Mouse (Mus musculus) midbrain, embryonic 15.5 days (tissue): Measurements from ENCODE around the gene Wdr25. TPM values are rescaled to one million over a fixed set of nuclear protein-coding genes. Genes with fewer than 3 reads are reported as not detected.

Experiments used
- ATAC-seq: fragments of 200-750 bp; cut with Nextera tagmentation; replicated peaks from 2 replicates; pipeline ENCODE4 v1.8.0; 2017; ENCODE audit warnings: moderate TSS enrichment
- H3K27ac ChIP-seq: fragments of 300-500 bp; sonication (generic); 2 replicates; pipeline ENCODE4 v1.5.1; 2015; ENCODE audit warnings: mild to moderate bottlenecking, inconsistent platforms
- H3K27me3 ChIP-seq: fragments of 300-500 bp; sonication (generic); replicated peaks from 2 replicates; pipeline ENCODE4 v1.6.1; 2015; ENCODE audit warnings: inconsistent platforms
- H3K36me3 ChIP-seq: fragments of 300-500 bp; sonication (generic); replicated peaks from 2 replicates; pipeline ENCODE4 v1.6.1; 2015; ENCODE audit warnings: inconsistent platforms
- H3K4me1 ChIP-seq: fragments of 300-500 bp; sonication (generic); 2 replicates; pipeline ENCODE4 v1.6.1; 2015; ENCODE audit warnings: inconsistent platforms
- H3K4me2 ChIP-seq: fragments of 300-500 bp; sonication (generic); 2 replicates; pipeline ENCODE4 v1.6.1; 2015; ENCODE audit warnings: inconsistent platforms, mild to moderate bottlenecking, moderate library complexity
- H3K4me3 ChIP-seq: fragments of 300-500 bp; sonication (generic); 2 replicates; pipeline ENCODE4 v1.5.1; 2015; ENCODE audit warnings: mild to moderate bottlenecking, inconsistent platforms
- H3K9ac ChIP-seq: fragments of 300-500 bp; sonication (generic); 2 replicates; pipeline ENCODE4 v1.6.1; 2015; ENCODE audit warnings: mild to moderate bottlenecking, inconsistent platforms
- H3K9me3 ChIP-seq: fragments of 300-500 bp; sonication (generic); 2 replicates; pipeline ENCODE4 v1.6.1; 2016; ENCODE audit warnings: inconsistent platforms
- WGBS: fragments of 180-500 bp; shearing (Covaris S2); methylation state at CpG from one replicate; pipeline ENCODE4 v1.1.7; 2015; ENCODE audit warnings: mixed read lengths; 5-methylcytosine and 5-hydroxymethylcytosine counted together
- polyA plus RNA-seq: library from polyadenylated mRNA; unstranded; fragments of >200 nt; fragmentation: Nextera tagmentation; extraction: Ambion mirVana; gene quantifications from 2 replicates; pipeline ENCODE4 v1.2.1, GENCODE M21; 2015

The Wdr25 gene
- polyA plus RNA-seq, 1 experiment from 2014 or later = 5.2 TPM

DNA sequence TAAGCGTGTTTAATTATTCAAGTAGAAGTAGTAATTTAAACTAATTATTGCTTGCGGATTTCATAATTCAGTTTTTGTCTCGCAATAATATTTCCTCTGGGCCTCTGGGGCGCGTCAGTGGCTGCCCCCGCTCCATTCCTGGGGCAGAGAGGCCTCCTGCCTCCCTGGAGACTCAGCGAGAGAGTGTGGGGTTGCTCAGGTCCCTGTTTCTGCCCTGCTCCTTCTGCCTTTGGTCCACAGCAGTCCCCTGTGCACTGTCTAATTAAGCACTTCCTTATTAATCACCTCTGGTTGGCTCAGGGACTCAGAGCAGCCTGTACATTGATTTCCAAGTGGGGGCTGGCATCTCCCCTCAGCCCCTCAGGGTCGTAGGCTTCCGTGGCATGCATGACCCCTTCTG, 24.1 kb downstream of the Wdr25 start:
- WGBS = 28% methylated on average over 9 of the region's 9 CpGs
- Histone ChIP-seq H3K27me3 (no peaks in the 10 kb centered on the region), H3K27ac (no peak overlapping the region), H3K4me3 (no peak overlapping the region), H3K36me3 (no peaks in the 10 kb centered on the region), H3K4me2 (no peak overlapping the region), H3K9ac (no peak overlapping the region), H3K9me3 (no peaks in the 10 kb centered on the region), H3K4me1 (peaks cover 59% of the 10 kb centered on the region)
- no peak; the same call in 1 of the 2 replicates for ATAC-seq

DNA sequence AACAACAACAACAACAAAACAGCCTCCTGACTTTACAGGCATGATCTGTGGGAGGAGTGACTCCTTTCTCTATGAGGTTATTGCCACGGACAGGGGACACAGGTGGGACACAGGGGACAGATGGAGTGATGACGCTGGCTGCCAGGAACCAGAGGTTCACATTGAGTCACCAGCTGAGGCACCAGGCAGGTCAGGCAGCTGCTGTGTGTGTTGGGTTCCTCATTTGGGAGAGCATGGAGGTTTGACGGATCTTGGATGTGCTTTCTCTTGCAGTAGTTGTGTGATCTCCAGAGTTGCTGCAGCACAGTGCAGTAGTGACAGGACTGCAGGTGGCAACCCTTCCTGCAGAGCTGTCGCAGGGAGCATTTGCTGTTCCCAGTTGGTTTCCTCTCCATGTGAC, 25.3 kb downstream of the Wdr25 start:
- Histone ChIP-seq H3K27ac (no peak overlapping the region), H3K4me1 (peaks cover 51% of the 10 kb centered on the region)
- WGBS = 62% methylated on average over 4 of the region's 4 CpGs

DNA sequence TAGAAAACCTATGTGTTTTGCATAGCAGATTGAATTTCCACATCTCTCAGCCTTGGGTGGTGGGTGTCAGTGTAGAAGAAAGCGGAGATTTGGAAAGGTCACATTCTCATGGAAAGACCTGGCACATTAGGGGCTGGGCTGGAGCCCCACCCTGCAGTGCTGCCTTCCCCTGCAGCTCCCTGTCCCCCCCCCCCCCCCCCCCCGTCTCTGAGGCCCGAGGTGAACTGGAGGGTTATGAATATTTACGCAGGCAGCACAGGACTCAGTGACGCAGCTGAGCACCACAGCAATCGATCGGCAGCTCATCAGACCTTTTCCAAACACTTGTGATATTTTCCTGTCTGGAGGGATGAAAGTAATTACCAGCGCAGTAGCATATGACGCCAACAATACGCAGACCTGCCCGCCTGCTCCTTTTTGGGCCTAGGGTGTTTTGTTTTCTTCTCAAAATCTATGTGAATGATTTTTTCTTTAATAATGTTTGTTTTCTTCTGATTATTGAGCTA, 33.2 kb downstream of the Wdr25 start:
- ATAC-seq = no peak
- 42% methylated on average over 9 of the region's 11 CpGs for WGBS
- Histone ChIP-seq H3K9me3 (no peaks in the 10 kb centered on the region), H3K36me3 (no peaks in the 10 kb centered on the region), H3K27ac (no peak overlapping the region), H3K27me3 (no peaks in the 10 kb centered on the region), H3K9ac (no peak overlapping the region), H3K4me3 (no peak overlapping the region), H3K4me1 (peaks cover 21% of the 10 kb centered on the region), H3K4me2 (no peak overlapping the region)

More for the DNA sequence above, 25.3 kb downstream of the Wdr25 start:
- ATAC-seq = no peak
- Histone ChIP-seq H3K9me3 (no peaks in the 10 kb centered on the region), H3K36me3 (no peaks in the 10 kb centered on the region), H3K9ac (no peak overlapping the region), H3K27me3 (no peaks in the 10 kb centered on the region), H3K4me2 (no peak overlapping the region), H3K4me3 (no peak overlapping the region)

DNA sequence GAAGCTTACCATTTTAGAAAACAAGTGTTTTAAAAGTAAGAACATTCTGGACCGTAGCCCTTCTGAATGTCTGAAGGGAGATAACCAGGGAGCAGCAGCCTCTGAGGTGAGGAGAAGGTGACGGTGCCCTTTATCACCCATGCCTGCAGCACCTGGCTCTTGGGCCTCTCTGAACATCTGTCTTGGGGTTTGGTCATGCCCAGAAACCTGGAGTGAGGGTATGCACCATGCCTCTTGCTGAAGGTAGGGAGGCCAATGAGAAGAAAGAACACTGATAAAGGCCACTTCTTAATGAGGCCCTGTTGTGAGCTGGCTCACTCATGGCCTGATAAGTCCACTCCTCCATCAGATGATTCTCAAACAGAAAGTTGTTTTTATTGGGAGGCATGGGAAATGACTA, 34.8 kb downstream of the Wdr25 start:
- H3K4me1 ChIP-seq = peaks cover 21% of the 10 kb centered on the region
- no peaks in the 10 kb centered on the region for H3K9me3 ChIP-seq
- no peaks in the 10 kb centered on the region for H3K27me3 ChIP-seq
- no peak overlapping the region for H3K4me2 ChIP-seq
- H3K36me3 ChIP-seq = no peaks in the 10 kb centered on the region
- no peak overlapping the region for H3K9ac ChIP-seq
- WGBS = 85% methylated on average over 2 of the region's 2 CpGs
- H3K27ac ChIP-seq = no peak overlapping the region
- H3K4me3 ChIP-seq = no peak overlapping the region
- ATAC-seq = no peak

DNA sequence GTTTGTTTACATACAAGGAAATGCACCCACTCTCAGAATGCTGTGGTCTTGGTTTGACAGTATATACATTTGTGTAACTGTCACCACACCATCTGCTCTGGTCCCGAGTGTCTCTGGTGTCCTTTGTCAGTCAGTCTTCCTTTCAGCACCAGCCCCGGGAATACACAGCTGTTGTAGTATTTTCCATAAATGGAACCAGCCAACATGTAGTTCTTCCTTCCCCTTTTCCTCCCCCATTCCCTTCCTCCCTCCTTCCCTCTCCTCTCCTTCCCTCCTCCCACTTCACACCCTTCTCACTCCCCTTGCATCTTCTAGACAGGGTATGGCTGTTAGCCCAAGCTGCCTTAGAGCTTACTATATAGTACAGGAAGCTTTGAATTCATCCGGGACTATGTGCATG, 36.0 kb downstream of the Wdr25 start:
- peaks cover 21% of the 10 kb centered on the region for H3K4me1 ChIP-seq
- H3K4me2 ChIP-seq = no peak overlapping the region
- no peaks in the 10 kb centered on the region for H3K27me3 ChIP-seq
- no peak overlapping the region for H3K4me3 ChIP-seq
- H3K36me3 ChIP-seq = no peaks in the 10 kb centered on the region
- H3K9me3 ChIP-seq = no peaks in the 10 kb centered on the region
- ATAC-seq = no peak
- WGBS = 70% methylated on average over 3 of the region's 3 CpGs
- H3K9ac ChIP-seq = no peak overlapping the region
- H3K27ac ChIP-seq = no peak overlapping the region

DNA sequence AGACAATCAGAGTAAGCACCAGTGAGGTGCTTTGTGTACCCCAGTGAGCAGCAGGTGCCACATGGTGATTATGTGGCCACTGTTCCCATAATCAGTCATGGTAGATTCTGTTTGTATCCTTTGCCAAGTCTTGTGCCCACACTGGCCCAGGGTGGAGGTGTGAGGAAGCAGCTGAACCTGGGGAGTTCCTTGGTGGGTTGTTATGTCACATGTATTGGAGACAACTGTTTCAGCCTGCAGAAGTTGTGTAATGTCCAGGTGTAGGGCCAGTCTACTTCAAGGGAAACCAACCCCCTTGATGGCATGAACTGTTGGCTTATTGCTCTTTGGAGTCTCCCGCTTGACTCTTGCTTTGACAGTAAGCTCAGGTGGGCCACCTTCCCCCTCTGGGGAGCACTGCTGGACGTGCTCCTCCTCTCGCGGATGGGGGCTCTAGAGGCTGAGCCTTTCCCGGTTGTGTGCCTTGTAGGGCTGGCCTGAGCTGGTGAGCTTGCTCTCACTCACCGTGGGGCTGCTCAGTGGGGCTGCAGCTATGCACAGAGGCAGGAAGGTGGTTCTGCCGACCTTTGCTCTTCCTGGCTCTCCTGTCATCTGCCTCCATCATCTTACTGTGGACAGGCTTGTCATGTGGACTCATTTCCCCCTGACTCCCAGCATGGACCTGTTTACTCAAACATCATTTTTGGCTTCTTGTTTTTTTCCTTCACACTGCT, 38.1 kb downstream of the Wdr25 start:
- Histone ChIP-seq H3K36me3 (no peaks in the 10 kb centered on the region), H3K4me3 (no peak overlapping the region), H3K9me3 (no peaks in the 10 kb centered on the region), H3K4me1 (peaks cover 17% of the 10 kb centered on the region), H3K9ac (no peak overlapping the region), H3K27me3 (no peaks in the 10 kb centered on the region), H3K27ac (no peak overlapping the region), H3K4me2 (no peak overlapping the region)
- no peak for ATAC-seq
- 60% methylated on average over 7 of the region's 7 CpGs for WGBS

DNA sequence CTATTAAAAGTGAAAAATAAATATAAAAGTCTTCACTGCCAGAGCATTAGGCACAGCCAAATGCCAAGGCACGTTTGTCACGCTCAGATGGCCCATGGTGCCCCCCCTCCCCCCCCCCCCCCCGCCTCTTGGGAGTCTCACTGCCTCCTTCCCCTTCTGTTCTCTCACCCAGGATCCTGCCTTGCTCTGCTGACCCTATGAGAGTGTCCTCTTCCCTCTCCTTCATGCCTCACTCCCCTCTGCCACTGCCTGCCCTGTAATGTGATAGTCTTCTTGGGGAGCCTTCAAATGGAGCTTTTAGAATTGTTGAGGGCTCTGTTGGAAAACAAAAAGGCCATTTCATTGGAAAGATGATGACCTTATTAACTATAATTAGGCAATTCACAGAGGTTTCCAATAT, 38.7 kb downstream of the Wdr25 start:
- H3K36me3 ChIP-seq = no peaks in the 10 kb centered on the region
- WGBS = 19% methylated on average over 3 of the region's 3 CpGs
- ATAC-seq = no peak
- H3K4me3 ChIP-seq = no peak overlapping the region
- no peaks in the 10 kb centered on the region for H3K27me3 ChIP-seq
- no peak overlapping the region for H3K27ac ChIP-seq
- no peak overlapping the region for H3K9ac ChIP-seq
- no peaks in the 10 kb centered on the region for H3K9me3 ChIP-seq
- no peak overlapping the region for H3K4me2 ChIP-seq
- peaks cover 12% of the 10 kb centered on the region for H3K4me1 ChIP-seq

DNA sequence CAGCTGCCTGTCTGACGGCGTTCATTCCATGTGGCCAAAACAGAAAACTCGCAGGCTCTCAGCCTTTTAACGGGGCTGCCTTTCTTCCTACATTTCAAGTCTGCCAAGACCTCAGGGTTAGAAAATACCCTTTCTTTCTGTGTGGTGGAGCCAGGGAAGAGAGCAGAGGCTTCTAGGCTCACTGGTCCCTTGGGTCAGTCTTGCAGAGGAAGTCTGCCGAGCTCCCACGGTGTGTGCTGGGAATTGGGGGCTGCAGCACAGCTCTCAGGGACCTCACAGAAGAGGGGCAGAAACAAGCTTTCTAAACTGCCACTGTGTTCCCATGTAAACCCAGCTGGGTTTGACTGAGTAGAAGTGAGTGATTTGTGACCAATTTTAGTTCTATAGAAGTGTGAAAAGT, 40.8 kb downstream of the Wdr25 start:
- no peak for ATAC-seq
- WGBS = 68% methylated on average over 6 of the region's 6 CpGs

DNA sequence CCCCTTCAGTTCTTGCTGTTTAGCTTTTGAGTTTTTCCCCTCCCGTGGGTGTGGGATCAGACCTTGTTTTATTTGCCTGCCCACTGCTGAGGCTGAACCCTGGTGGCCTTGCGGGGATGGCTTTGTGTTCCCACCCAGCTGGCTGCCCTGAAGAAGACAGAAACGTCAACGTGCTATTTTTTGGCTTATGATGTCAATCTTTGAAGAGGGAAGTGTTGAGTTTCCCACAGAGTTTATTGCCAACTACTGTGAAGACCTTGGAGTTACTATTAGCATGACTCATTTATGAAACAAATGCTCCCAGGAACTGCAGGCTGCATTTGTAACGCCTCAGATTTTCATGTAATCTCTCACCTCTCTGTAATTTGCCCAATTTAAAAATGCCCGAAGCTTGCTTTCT, 43.4 kb downstream of the Wdr25 start:
- Histone ChIP-seq H3K36me3 (no peaks in the 10 kb centered on the region), H3K4me2 (no peak overlapping the region), H3K27ac (no peak overlapping the region), H3K9ac (no peak overlapping the region), H3K4me1 (peaks cover 7% of the 10 kb centered on the region), H3K27me3 (no peaks in the 10 kb centered on the region), H3K9me3 (no peaks in the 10 kb centered on the region), H3K4me3 (no peak overlapping the region)
- ATAC-seq = no peak
- 58% methylated on average over 6 of the region's 6 CpGs for WGBS

More for the DNA sequence above, 40.8 kb downstream of the Wdr25 start:
- no peak overlapping the region for H3K4me3 ChIP-seq
- no peaks in the 10 kb centered on the region for H3K36me3 ChIP-seq
- no peak overlapping the region for H3K27ac ChIP-seq
- H3K4me1 ChIP-seq = peaks cover 2% of the 10 kb centered on the region
- H3K27me3 ChIP-seq = no peaks in the 10 kb centered on the region
- no peaks in the 10 kb centered on the region for H3K9me3 ChIP-seq
- no peak overlapping the region for H3K4me2 ChIP-seq
- no peak overlapping the region for H3K9ac ChIP-seq

DNA sequence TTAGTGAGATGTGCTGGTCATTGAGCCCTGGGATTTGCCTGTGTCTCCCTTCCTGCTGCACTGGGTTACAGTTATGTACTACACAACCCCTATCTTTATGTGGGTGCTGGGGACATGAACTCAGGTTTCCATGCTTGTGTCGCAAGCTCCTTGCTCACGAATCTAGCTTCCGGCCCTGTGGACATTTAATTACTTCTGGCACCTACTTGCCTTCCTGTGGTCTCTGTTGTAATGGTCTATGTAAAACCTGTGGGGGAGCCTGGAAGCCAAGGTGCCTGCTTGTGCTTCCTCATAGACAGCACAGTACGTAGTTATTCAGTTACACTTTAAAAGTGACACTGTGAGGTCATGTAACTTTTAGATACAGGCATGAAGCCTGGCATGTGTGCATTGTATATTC, 44.1 kb downstream of the Wdr25 start:
- no peak overlapping the region for H3K27ac ChIP-seq
- no peak overlapping the region for H3K9ac ChIP-seq
- WGBS = 92% methylated on average over 4 of the region's 4 CpGs
- H3K4me1 ChIP-seq = peaks cover 7% of the 10 kb centered on the region
- no peak for ATAC-seq
- H3K4me3 ChIP-seq = no peak overlapping the region
- H3K9me3 ChIP-seq = no peaks in the 10 kb centered on the region
- H3K27me3 ChIP-seq = no peaks in the 10 kb centered on the region
- H3K4me2 ChIP-seq = no peak overlapping the region
- H3K36me3 ChIP-seq = no peaks in the 10 kb centered on the region

DNA sequence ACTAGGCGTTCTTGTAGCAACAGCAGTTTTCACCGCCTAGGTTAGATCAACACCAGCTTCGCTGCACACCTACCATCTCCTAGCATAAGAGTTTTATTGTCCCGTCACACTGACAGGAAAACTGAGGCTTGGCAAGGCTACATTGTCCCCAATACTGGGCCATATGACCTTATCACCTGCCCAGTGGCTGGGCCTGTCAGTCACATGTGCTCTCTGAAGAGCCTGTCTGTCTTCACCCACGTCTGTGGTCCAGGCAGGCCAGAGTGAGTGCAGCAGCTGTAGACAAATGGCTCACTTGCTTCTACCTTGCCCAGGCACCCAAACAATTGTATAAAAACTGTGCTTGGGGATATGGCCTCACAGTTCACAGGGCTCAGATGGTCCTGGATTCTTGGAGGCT, 45.4 kb downstream of the Wdr25 start:
- H3K4me1 ChIP-seq = peaks cover 7% of the 10 kb centered on the region
- H3K27me3 ChIP-seq = no peaks in the 10 kb centered on the region
- no peak overlapping the region for H3K9ac ChIP-seq
- no peak overlapping the region for H3K4me2 ChIP-seq
- H3K36me3 ChIP-seq = no peaks in the 10 kb centered on the region
- no peak for ATAC-seq
- H3K27ac ChIP-seq = no peak overlapping the region
- H3K9me3 ChIP-seq = no peaks in the 10 kb centered on the region
- WGBS = 88% methylated on average over 5 of the region's 5 CpGs
- H3K4me3 ChIP-seq = no peak overlapping the region

DNA sequence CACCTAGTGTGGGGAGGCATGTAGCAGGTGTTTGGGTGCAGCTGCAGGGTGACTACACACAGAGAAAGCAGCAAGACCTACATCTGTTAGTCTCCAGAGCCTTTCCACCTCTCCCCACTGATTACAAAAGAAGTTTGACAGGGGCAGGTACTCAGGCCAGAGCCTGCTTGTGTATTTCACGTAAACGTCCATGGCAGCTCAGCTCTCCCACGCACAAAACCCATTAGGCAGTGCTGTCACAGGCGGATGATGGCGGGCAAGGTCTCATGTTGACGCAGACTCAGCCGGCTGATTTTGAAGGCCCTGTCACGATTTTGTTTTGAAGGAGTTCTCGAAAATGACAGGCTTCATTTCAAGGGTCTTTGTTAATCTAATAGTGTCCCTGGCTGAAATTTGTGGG, 45.9 kb downstream of the Wdr25 start:
- Histone ChIP-seq H3K36me3 (no peaks in the 10 kb centered on the region), H3K4me2 (no peak overlapping the region), H3K9ac (no peak overlapping the region), H3K27ac (no peak overlapping the region), H3K27me3 (no peaks in the 10 kb centered on the region), H3K9me3 (no peaks in the 10 kb centered on the region), H3K4me1 (peaks cover 7% of the 10 kb centered on the region), H3K4me3 (no peak overlapping the region)
- ATAC-seq = no peak
- WGBS = 53% methylated on average over 9 of the region's 9 CpGs

DNA sequence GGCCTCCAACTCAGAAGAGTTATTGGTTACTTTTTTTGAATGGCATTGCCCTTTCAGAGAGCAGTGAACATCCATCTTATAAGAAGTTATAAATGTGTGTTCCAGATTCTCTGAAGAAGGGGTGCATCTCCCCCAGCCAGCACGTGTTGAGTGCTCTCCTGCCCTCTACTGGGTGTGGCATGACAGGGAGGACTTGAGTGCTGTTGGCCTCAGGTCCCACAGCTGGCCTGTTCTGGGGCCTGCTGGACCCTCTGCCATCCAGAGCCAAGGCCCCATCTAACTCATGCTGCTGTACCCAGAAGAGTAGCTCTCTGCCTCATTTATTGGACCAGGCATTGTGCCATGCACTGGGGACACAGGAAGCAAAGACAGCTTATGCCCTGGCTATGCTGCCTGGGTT, 46.8 kb downstream of the Wdr25 start:
- Histone ChIP-seq H3K4me3 (no peak overlapping the region), H3K4me2 (no peak overlapping the region), H3K36me3 (no peaks in the 10 kb centered on the region), H3K27me3 (no peaks in the 10 kb centered on the region), H3K9ac (no peak overlapping the region), H3K9me3 (no peaks in the 10 kb centered on the region), H3K4me1 (peaks cover 7% of the 10 kb centered on the region), H3K27ac (no peak overlapping the region)
- ATAC-seq = no peak
- WGBS = 55% methylated on average over 1 of the region's 1 CpGs
